Mouse (Mus musculus): ENCODE data around the gene Rps6ka5. TPM values are rescaled to one million over a fixed set of nuclear protein-coding genes. Genes with fewer than 3 reads are reported as not detected.

The Rps6ka5 gene
- polyA plus RNA-seq, 1 experiment from 2014 or later = 3.6 TPM

DNA sequence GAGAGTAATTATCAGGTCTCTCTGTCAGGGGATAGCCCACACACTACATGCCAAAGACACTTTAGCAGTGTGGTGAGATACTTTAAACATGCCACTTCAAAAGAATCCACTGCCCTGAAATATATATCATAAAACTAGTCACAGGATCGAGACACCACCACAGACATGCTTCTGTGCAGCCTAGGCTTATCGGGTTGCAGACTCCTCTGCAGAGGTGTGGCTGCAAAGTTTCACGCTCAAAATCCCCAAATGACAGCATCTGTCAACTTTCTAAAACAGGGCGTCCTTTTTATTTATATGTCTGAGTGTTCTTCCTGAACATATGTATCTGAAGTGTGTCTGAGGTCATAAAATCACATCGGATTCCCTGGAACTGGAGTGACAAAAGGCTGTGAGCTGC, 117.7 kb downstream of the Rps6ka5 start:
- H3K9ac ChIP-seq (ENCODE audit: low read length) = no peak overlapping the region
- H3K27ac ChIP-seq (ENCODE audit: low read length) = no peak overlapping the region
- 56% methylated on average over 5 of the region's 5 CpGs for WGBS
- H3K27me3 ChIP-seq (ENCODE audit: control insufficient read depth, insufficient read depth, low read length) = no peaks in the 10 kb centered on the region
- no peak overlapping the region for H3K4me2 ChIP-seq (ENCODE audit: low read depth, low read length)
- H3K4me1 ChIP-seq (ENCODE audit: control insufficient read depth, insufficient read depth, low read length) = no peaks in the 10 kb centered on the region
- H3K36me3 ChIP-seq (ENCODE audit: control insufficient read depth, insufficient read depth, low read length) = no peaks in the 10 kb centered on the region
- no peak for ATAC-seq (ENCODE audit: insufficient read depth, low FRiP score)
- no peaks in the 10 kb centered on the region for H3K9me3 ChIP-seq (replicated peaks; ENCODE audit: control insufficient read depth, low read length)
- H3K4me3 ChIP-seq (replicated peaks; ENCODE audit: low read length) = no peak overlapping the region

DNA sequence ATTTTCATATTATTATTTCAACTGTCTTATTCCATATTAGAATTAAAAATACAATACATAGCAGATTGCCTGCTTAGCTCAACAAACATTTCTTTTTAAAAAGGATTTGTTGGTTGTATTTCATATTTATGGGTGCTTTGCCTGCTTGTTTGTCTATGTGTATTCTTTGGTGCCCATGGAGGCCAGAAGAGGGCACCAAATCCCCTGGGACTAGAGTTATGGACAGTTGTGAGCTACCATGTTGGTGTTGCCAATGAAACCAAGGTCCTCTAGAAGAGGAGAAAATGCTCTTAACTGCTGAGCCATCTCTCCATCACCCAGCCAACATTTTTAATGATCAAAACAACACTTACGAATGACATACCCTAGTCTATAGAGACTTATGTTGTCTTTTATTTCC, 120.0 kb downstream of the Rps6ka5 start:
- H3K27me3 ChIP-seq (ENCODE audit: control insufficient read depth, insufficient read depth, low read length) = no peaks in the 10 kb centered on the region
- no peaks in the 10 kb centered on the region for H3K4me1 ChIP-seq (ENCODE audit: control insufficient read depth, insufficient read depth, low read length)
- no peak overlapping the region for H3K27ac ChIP-seq (ENCODE audit: low read length)
- no peak overlapping the region for H3K4me2 ChIP-seq (ENCODE audit: low read depth, low read length)
- no peak for ATAC-seq (ENCODE audit: insufficient read depth, low FRiP score)
- H3K36me3 ChIP-seq (ENCODE audit: control insufficient read depth, insufficient read depth, low read length) = no peaks in the 10 kb centered on the region
- no peak overlapping the region for H3K9ac ChIP-seq (ENCODE audit: low read length)
- 95% methylated on average over 1 of the region's 1 CpGs for whole genome bisulfite sequencing
- no peak overlapping the region for H3K4me3 ChIP-seq (replicated peaks; ENCODE audit: low read length)
- no peaks in the 10 kb centered on the region for H3K9me3 ChIP-seq (replicated peaks; ENCODE audit: control insufficient read depth, low read length)

- no peaks in the 10 kb centered on the region for H3K4me1 ChIP-seq (ENCODE audit: control insufficient read depth, insufficient read depth, low read length)
- no peak overlapping the region for H3K4me3 ChIP-seq (replicated peaks; ENCODE audit: low read length)
- H3K27ac ChIP-seq (ENCODE audit: low read length) = no peak overlapping the region
- H3K27me3 ChIP-seq (ENCODE audit: control insufficient read depth, insufficient read depth, low read length) = no peaks in the 10 kb centered on the region
- 74% methylated on average over 3 of the region's 3 CpGs for WGBS
- H3K36me3 ChIP-seq (ENCODE audit: control insufficient read depth, insufficient read depth, low read length) = no peaks in the 10 kb centered on the region
- no peak for ATAC-seq (ENCODE audit: insufficient read depth, low FRiP score)
- no peaks in the 10 kb centered on the region for H3K9me3 ChIP-seq (replicated peaks; ENCODE audit: control insufficient read depth, low read length)
- H3K4me2 ChIP-seq (ENCODE audit: low read depth, low read length) = no peak overlapping the region
- H3K9ac ChIP-seq (ENCODE audit: low read length) = no peak overlapping the region
Observed at GRCm38 (mm10) chr12:100605596-100605995, 121.2 kb downstream of the Rps6ka5 start.

DNA sequence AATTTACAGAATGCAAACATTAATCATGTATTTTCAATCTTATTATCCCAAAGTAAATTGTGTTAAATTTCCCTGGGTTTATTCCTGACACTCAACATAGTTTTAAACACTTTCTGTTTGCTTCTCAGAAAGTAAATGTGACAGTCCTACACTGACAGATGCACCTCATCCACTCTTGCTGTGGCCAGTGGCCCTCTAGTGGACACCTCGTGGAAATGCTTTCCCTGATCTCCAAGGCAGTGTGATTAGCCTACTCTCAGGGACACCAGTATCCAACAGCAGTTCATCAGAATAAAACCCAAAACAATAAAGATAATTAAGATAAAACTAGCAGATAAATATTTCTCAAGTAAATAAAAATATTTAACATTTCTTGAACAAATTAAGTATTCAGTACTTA, 122.2 kb downstream of the Rps6ka5 start:
- ATAC-seq (ENCODE audit: insufficient read depth, low FRiP score) = no peak
- Histone ChIP-seq H3K9ac (ENCODE audit: low read length) (no peak overlapping the region), H3K36me3 (ENCODE audit: control insufficient read depth, insufficient read depth, low read length) (no peaks in the 10 kb centered on the region), H3K4me3 (replicated peaks; ENCODE audit: low read length) (no peak overlapping the region), H3K27ac (ENCODE audit: low read length) (no peak overlapping the region), H3K9me3 (replicated peaks; ENCODE audit: control insufficient read depth, low read length) (no peaks in the 10 kb centered on the region), H3K4me2 (ENCODE audit: low read depth, low read length) (no peak overlapping the region), H3K27me3 (ENCODE audit: control insufficient read depth, insufficient read depth, low read length) (no peaks in the 10 kb centered on the region), H3K4me1 (ENCODE audit: control insufficient read depth, insufficient read depth, low read length) (no peaks in the 10 kb centered on the region)
- WGBS = 0% methylated on average over 1 of the region's 1 CpGs

DNA sequence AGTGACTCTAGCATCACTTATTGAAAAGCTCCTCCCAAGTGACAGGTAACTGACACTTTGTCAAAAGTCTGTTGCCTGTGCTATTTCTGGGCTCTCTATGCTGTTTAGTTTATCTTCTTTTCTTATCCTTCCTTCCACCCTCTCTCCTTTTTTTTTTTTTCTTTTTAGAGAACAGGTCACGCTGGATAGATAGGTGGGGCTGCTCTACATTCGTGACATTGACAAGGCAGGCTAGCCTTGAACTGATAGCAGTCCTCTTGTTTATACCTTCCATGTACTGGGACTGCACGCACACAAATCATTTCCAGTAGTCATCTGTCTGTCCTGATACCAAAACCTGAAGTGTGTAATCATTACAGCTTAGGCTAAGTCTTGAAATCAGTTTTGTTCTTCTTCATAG, 132.1 kb downstream of the Rps6ka5 start:
- H3K4me1 ChIP-seq (ENCODE audit: control insufficient read depth, insufficient read depth, low read length) = no peaks in the 10 kb centered on the region
- no peaks in the 10 kb centered on the region for H3K9me3 ChIP-seq (replicated peaks; ENCODE audit: control insufficient read depth, low read length)
- H3K27me3 ChIP-seq (ENCODE audit: control insufficient read depth, insufficient read depth, low read length) = no peaks in the 10 kb centered on the region
- H3K4me3 ChIP-seq (replicated peaks; ENCODE audit: low read length) = no peak overlapping the region
- no peak overlapping the region for H3K9ac ChIP-seq (ENCODE audit: low read length)
- no peaks in the 10 kb centered on the region for H3K36me3 ChIP-seq (ENCODE audit: control insufficient read depth, insufficient read depth, low read length)
- ATAC-seq (ENCODE audit: insufficient read depth, low FRiP score) = no peak
- H3K27ac ChIP-seq (ENCODE audit: low read length) = no peak overlapping the region
- WGBS = 64% methylated on average over 3 of the region's 3 CpGs
- no peak overlapping the region for H3K4me2 ChIP-seq (ENCODE audit: low read depth, low read length)

DNA sequence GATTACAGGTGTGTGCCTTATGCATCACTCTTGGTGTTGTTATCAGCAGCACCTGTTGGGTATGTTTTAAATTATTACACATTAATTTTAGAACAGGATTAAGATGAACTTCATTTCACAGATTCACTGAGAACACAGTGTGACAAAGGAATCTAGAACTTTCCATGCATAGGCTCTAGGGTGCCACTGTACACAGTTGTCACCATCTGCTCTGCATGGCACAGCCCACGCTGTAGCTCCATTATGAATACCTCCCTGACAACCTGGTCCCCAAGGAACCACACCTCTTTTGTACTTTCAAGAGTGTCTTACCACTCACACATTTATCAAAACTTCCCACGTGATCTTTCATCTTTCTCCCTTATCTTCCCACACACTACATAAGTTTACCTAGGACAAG, 140.2 kb downstream of the Rps6ka5 start:
- Histone ChIP-seq H3K4me1 (ENCODE audit: control insufficient read depth, insufficient read depth, low read length) (no peaks in the 10 kb centered on the region), H3K9me3 (replicated peaks; ENCODE audit: control insufficient read depth, low read length) (no peaks in the 10 kb centered on the region), H3K36me3 (ENCODE audit: control insufficient read depth, insufficient read depth, low read length) (no peaks in the 10 kb centered on the region), H3K4me2 (ENCODE audit: low read depth, low read length) (no peak overlapping the region), H3K4me3 (replicated peaks; ENCODE audit: low read length) (no peak overlapping the region), H3K27ac (ENCODE audit: low read length) (no peak overlapping the region), H3K9ac (ENCODE audit: low read length) (no peak overlapping the region), H3K27me3 (ENCODE audit: control insufficient read depth, insufficient read depth, low read length) (no peaks in the 10 kb centered on the region)
- ATAC-seq (ENCODE audit: insufficient read depth, low FRiP score) = no peak
- WGBS = 72% methylated on average over 2 of the region's 2 CpGs

- H3K4me2 ChIP-seq (ENCODE audit: low read depth, low read length) = no peak overlapping the region
- no peaks in the 10 kb centered on the region for H3K27me3 ChIP-seq (ENCODE audit: control insufficient read depth, insufficient read depth, low read length)
- no peak overlapping the region for H3K9ac ChIP-seq (ENCODE audit: low read length)
- no peak overlapping the region for H3K27ac ChIP-seq (ENCODE audit: low read length)
- no peaks in the 10 kb centered on the region for H3K4me1 ChIP-seq (ENCODE audit: control insufficient read depth, insufficient read depth, low read length)
- ATAC-seq (ENCODE audit: insufficient read depth, low FRiP score) = no peak
- H3K9me3 ChIP-seq (replicated peaks; ENCODE audit: control insufficient read depth, low read length) = no peaks in the 10 kb centered on the region
- no peak overlapping the region for H3K4me3 ChIP-seq (replicated peaks; ENCODE audit: low read length)
- 73% methylated on average over 2 of the region's 2 CpGs for WGBS
- H3K36me3 ChIP-seq (ENCODE audit: control insufficient read depth, insufficient read depth, low read length) = no peaks in the 10 kb centered on the region
Observed at GRCm38 (mm10) chr12:100579221-100579620, 147.6 kb downstream of the Rps6ka5 start.

GRCm38 (mm10) chr12:100578291-100578690, 148.5 kb downstream of the Rps6ka5 start:
- Histone ChIP-seq H3K4me2 (ENCODE audit: low read depth, low read length) (no peak overlapping the region), H3K9ac (ENCODE audit: low read length) (no peak overlapping the region), H3K4me1 (ENCODE audit: control insufficient read depth, insufficient read depth, low read length) (no peaks in the 10 kb centered on the region), H3K9me3 (replicated peaks; ENCODE audit: control insufficient read depth, low read length) (no peaks in the 10 kb centered on the region), H3K36me3 (ENCODE audit: control insufficient read depth, insufficient read depth, low read length) (0 out of 2 replicates have a peak, but pooled peaks cover 2% of the 10 kb centered on the region), H3K4me3 (replicated peaks; ENCODE audit: low read length) (no peak overlapping the region), H3K27me3 (ENCODE audit: control insufficient read depth, insufficient read depth, low read length) (no peaks in the 10 kb centered on the region), H3K27ac (ENCODE audit: low read length) (no peak overlapping the region)
- no peak for ATAC-seq (ENCODE audit: insufficient read depth, low FRiP score)
- WGBS = 63% methylated on average over 2 of the region's 2 CpGs

DNA sequence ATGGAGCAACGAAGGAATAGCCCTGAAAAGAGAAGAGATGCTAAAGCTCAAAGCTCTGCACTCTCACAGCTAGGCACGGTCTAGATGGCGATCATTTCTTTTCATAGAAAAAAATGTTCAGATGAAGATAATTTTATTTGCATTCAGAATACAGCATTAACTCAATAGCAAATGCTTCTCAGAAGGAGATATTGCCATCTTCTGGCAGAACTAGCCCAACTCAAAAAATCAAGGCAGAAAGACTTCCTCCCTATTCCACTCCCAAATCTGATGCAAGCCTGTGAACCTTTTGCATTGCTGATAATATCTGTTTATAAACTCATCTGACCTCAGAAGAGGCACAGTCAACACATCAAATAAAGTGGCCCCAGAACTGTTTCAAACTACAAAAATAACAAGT, 151.0 kb downstream of the Rps6ka5 start:
- Histone ChIP-seq H3K4me3 (replicated peaks; ENCODE audit: low read length) (no peak overlapping the region), H3K4me2 (ENCODE audit: low read depth, low read length) (no peak overlapping the region), H3K4me1 (ENCODE audit: control insufficient read depth, insufficient read depth, low read length) (no peaks in the 10 kb centered on the region), H3K27me3 (ENCODE audit: control insufficient read depth, insufficient read depth, low read length) (no peaks in the 10 kb centered on the region), H3K27ac (ENCODE audit: low read length) (no peak overlapping the region), H3K36me3 (ENCODE audit: control insufficient read depth, insufficient read depth, low read length) (0 out of 2 replicates have a peak, but pooled peaks cover 2% of the 10 kb centered on the region), H3K9me3 (replicated peaks; ENCODE audit: control insufficient read depth, low read length) (no peaks in the 10 kb centered on the region), H3K9ac (ENCODE audit: low read length) (no peak overlapping the region)
- ATAC-seq (ENCODE audit: insufficient read depth, low FRiP score) = no peak
- 86% methylated on average over 3 of the region's 3 CpGs for WGBS

- 80% methylated on average over 12 of the region's 12 CpGs for WGBS
- no peak for ATAC-seq (ENCODE audit: insufficient read depth, low FRiP score)
Observed at GRCm38 (mm10) chr12:100570522-100571072, 156.2 kb downstream of the Rps6ka5 start.

More at GRCm38 (mm10) chr12:100570522-100571072, 156.2 kb downstream of the Rps6ka5 start:
- no peak overlapping the region for H3K27ac ChIP-seq (ENCODE audit: low read length)
- no peaks in the 10 kb centered on the region for H3K4me1 ChIP-seq (ENCODE audit: control insufficient read depth, insufficient read depth, low read length)
- no peaks in the 10 kb centered on the region for H3K9me3 ChIP-seq (replicated peaks; ENCODE audit: control insufficient read depth, low read length)
- no peak overlapping the region for H3K9ac ChIP-seq (ENCODE audit: low read length)
- no peak overlapping the region for H3K4me2 ChIP-seq (ENCODE audit: low read depth, low read length)
- H3K4me3 ChIP-seq (replicated peaks; ENCODE audit: low read length) = no peak overlapping the region
- 0 out of 2 replicates have a peak, but pooled peaks cover 2% of the 10 kb centered on the region for H3K36me3 ChIP-seq (ENCODE audit: control insufficient read depth, insufficient read depth, low read length)
- no peaks in the 10 kb centered on the region for H3K27me3 ChIP-seq (ENCODE audit: control insufficient read depth, insufficient read depth, low read length)
